ENCODE assay signal across 27 mouse cellular contexts in the genomic region with DNA sequence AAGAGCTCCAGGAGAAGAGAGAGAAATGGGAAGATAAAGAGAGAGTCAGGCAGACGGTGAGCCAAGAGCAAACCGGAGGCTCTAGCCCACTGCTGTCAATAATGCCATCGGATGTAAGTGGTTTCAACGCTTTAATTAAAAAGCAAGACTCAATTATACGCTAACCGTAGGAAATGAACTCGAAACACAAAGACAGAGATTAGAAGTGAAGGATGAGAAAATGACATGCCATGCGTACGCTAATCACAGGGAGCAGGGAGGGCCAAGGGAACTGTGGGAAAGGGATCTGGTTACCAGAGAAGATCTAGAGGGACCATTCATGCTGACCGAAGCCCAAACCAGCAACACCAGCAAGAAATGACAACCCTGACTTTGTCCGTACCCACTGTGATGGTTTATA. TPM values are rescaled to one million over a fixed set of nuclear protein-coding genes. Genes with fewer than 3 reads are reported as not detected.
DNase-seq lines count a peak whose midpoint lies in the region; ATAC-seq and TF ChIP-seq lines count a peak whose summit lies in the region.
"Had no signal": no experiment of that assay in that cellular context is flagged by ENCODE, and none has a peak within 500 bp of the region (broad histone marks: within the 10 kb centered on the region; RNA-seq: fewer than 3 reads in every experiment).

No protein-coding gene starts in this region.

- ATAC-seq in hindbrain, postnatal 0 days, result no peak
- ATAC-seq in hindbrain, embryonic 12.5 days (ENCODE audit: low FRiP score), result no peak
- ATAC-seq in midbrain, embryonic 16.5 days, result no peak
- no peak for ATAC-seq in midbrain, embryonic 13.5 days
- ATAC-seq: forebrain, embryonic 15.5 days had no signal

- H3K9me3 ChIP-seq in hindbrain, postnatal 0 days (ENCODE audit: low read length), result peaks cover 5% of the 10 kb centered on the region; the same call in 1 of the 2 replicates
- H3K9me3 ChIP-seq in hindbrain, embryonic 12.5 days (replicated peaks), result no peaks in the 10 kb centered on the region
- H3K9me3 ChIP-seq in midbrain, embryonic 16.5 days (replicated peaks; ENCODE audit: control insufficient read depth, low read length, poor library complexity, severe bottlenecking), result no peaks in the 10 kb centered on the region
- no peaks in the 10 kb centered on the region for H3K9me3 ChIP-seq in midbrain, embryonic 13.5 days
- H3K9me3 ChIP-seq: embryonic facial prominence, embryonic 13.5 days; embryonic facial prominence, embryonic 15.5 days; forebrain, embryonic 10.5 days; forebrain, embryonic 12.5 days; forebrain, embryonic 15.5 days had no signal

- no peak for TF ChIP-seq CTCF in hindbrain, postnatal 0 days (IDR thresholded peaks at IDR 0.05; ENCODE audit: low read depth)
- TF ChIP-seq CTCF in brain, embryonic 14.5 days (IDR thresholded peaks at IDR 0.05; ENCODE audit: borderline replicate concordance, extremely low read depth, insufficient read depth, insufficient read length), result no peak

- no peak overlapping the region for H3K27ac ChIP-seq in hindbrain, postnatal 0 days
- no peak overlapping the region for H3K27ac ChIP-seq in hindbrain, embryonic 12.5 days
- H3K27ac ChIP-seq in midbrain, embryonic 16.5 days (ENCODE audit: low read length), result peak overlapping the region; percentile 7; the same call in 1 of the 2 replicates
- H3K27ac ChIP-seq in midbrain, embryonic 13.5 days, result no peak overlapping the region
- H3K27ac ChIP-seq: embryonic facial prominence, embryonic 13.5 days; embryonic facial prominence, embryonic 15.5 days; forebrain, embryonic 10.5 days; forebrain, embryonic 12.5 days; forebrain, embryonic 15.5 days had no signal

- no peak overlapping the region for H3K4me2 ChIP-seq in hindbrain, postnatal 0 days (ENCODE audit: low read depth, low read length)
- no peak overlapping the region for H3K4me2 ChIP-seq in hindbrain, embryonic 12.5 days (replicated peaks)
- no peak overlapping the region for H3K4me2 ChIP-seq in midbrain, embryonic 16.5 days (ENCODE audit: low read length)
- H3K4me2 ChIP-seq in midbrain, embryonic 13.5 days (replicated peaks), result no peak overlapping the region
- H3K4me2 ChIP-seq: embryonic facial prominence, embryonic 13.5 days; embryonic facial prominence, embryonic 15.5 days; forebrain, embryonic 12.5 days; forebrain, embryonic 15.5 days had no signal

- H3K27me3 ChIP-seq in hindbrain, postnatal 0 days (ENCODE audit: insufficient read depth, low read length), result no peaks in the 10 kb centered on the region; the same call in 1 of the 2 replicates
- no peaks in the 10 kb centered on the region for H3K27me3 ChIP-seq in hindbrain, embryonic 12.5 days
- no peaks in the 10 kb centered on the region for H3K27me3 ChIP-seq in midbrain, embryonic 16.5 days (ENCODE audit: control insufficient read depth, insufficient read depth, low read depth, low read length)
- no peaks in the 10 kb centered on the region for H3K27me3 ChIP-seq in midbrain, embryonic 13.5 days
- H3K27me3 ChIP-seq: embryonic facial prominence, embryonic 13.5 days; embryonic facial prominence, embryonic 15.5 days; forebrain, embryonic 12.5 days; forebrain, embryonic 15.5 days had no signal

- no peaks in the 10 kb centered on the region for H3K4me1 ChIP-seq in hindbrain, postnatal 0 days (ENCODE audit: insufficient read depth, low read length)
- no peaks in the 10 kb centered on the region for H3K4me1 ChIP-seq in hindbrain, embryonic 12.5 days
- no peaks in the 10 kb centered on the region for H3K4me1 ChIP-seq in midbrain, embryonic 16.5 days (ENCODE audit: control insufficient read depth, insufficient read depth, low read length)
- 0 out of 2 replicates have a peak, but pooled peaks cover 3% of the 10 kb centered on the region for H3K4me1 ChIP-seq in midbrain, embryonic 13.5 days (replicated peaks)

- H3K9ac ChIP-seq in hindbrain, postnatal 0 days (replicated peaks; ENCODE audit: low read length), result no peak overlapping the region
- H3K9ac ChIP-seq in hindbrain, embryonic 12.5 days, result no peak overlapping the region
- no peak overlapping the region for H3K9ac ChIP-seq in midbrain, embryonic 16.5 days (ENCODE audit: low read depth, low read length)
- H3K9ac ChIP-seq in midbrain, embryonic 13.5 days (replicated peaks), result no peak overlapping the region
- H3K9ac ChIP-seq: embryonic facial prominence, embryonic 13.5 days; embryonic facial prominence, embryonic 15.5 days; forebrain, embryonic 12.5 days; forebrain, embryonic 15.5 days had no signal

- no peak overlapping the region for H3K4me3 ChIP-seq in hindbrain, postnatal 0 days (ENCODE audit: low read length)
- no peak overlapping the region for H3K4me3 ChIP-seq in hindbrain, embryonic 12.5 days
- H3K4me3 ChIP-seq in midbrain, embryonic 16.5 days (ENCODE audit: low read depth, low read length), result no peak overlapping the region
- no peak overlapping the region for H3K4me3 ChIP-seq in midbrain, embryonic 13.5 days (replicated peaks)
- H3K4me3 ChIP-seq: embryonic facial prominence, embryonic 13.5 days; embryonic facial prominence, embryonic 15.5 days; erythroblast, embryonic 14.5 days; forebrain, embryonic 10.5 days; forebrain, embryonic 12.5 days; forebrain, embryonic 15.5 days had no signal

- H3K36me3 ChIP-seq in hindbrain, postnatal 0 days (ENCODE audit: insufficient read depth, low read length), result no peaks in the 10 kb centered on the region
- H3K36me3 ChIP-seq in hindbrain, embryonic 12.5 days, result no peaks in the 10 kb centered on the region; the same call in 1 of the 2 replicates
- H3K36me3 ChIP-seq in midbrain, embryonic 16.5 days (ENCODE audit: control insufficient read depth, insufficient read depth, low read length), result no peaks in the 10 kb centered on the region
- no peaks in the 10 kb centered on the region for H3K36me3 ChIP-seq in midbrain, embryonic 13.5 days
- H3K36me3 ChIP-seq: embryonic facial prominence, embryonic 13.5 days; embryonic facial prominence, embryonic 15.5 days; forebrain, embryonic 10.5 days; forebrain, embryonic 12.5 days; forebrain, embryonic 15.5 days had no signal

- TF ChIP-seq POLR2A in brain, embryonic 14.5 days (IDR thresholded peaks at IDR 0.05; ENCODE audit: borderline replicate concordance, extremely low read depth, insufficient read depth, insufficient read length, poor library complexity, severe bottlenecking), result no peak

- 41% methylated on average over 11 of the region's 11 CpGs for WGBS in hindbrain, postnatal 0 days
- 59% methylated on average over 11 of the region's 11 CpGs for WGBS in hindbrain, embryonic 12.5 days
- 38% methylated on average over 11 of the region's 11 CpGs for WGBS in midbrain, embryonic 16.5 days
- 52% methylated on average over 11 of the region's 11 CpGs for WGBS in midbrain, embryonic 13.5 days

- DNase-seq in hindbrain, postnatal 0 days (ENCODE audit: low spot score), result peak; percentile 15
- peak; percentile 61 for DNase-seq in brain, embryonic 14.5 days (ENCODE audit: low read depth)
- peak; percentile 35 for DNase-seq in retina, embryonic 14.5 days (ENCODE audit: low spot score)
- DNase-seq in layer of hippocampus, adult 11-12 months (ENCODE audit: low spot score), result no peak
- no peak for DNase-seq in frontal cortex, postnatal 36 days (ENCODE audit: low spot score in 2 of 2)
- DNase-seq: adrenal gland, adult 2 months; adrenal gland, postnatal 10 days; adrenal gland, postnatal 25 days; cerebellum, adult 18-20 months; cerebellum, adult 8-10 months; cerebellum, adult 9-11 months; cerebellum, postnatal 14 days; cerebellum, postnatal 36 days; embryo, embryonic 11 days had no signal

RNA-seq across cellular contexts. Expression of a gene that starts 37.4 kb away (rescaled TPM):
- total RNA-seq in hindbrain, postnatal 0 days (2014; rRNA removed), result 0.52 and 0.90 TPM in 2 replicates
- polyA plus RNA-seq in hindbrain, postnatal 0 days (2015; fragmentation: Nextera tagmentation; extraction: Ambion mirVana), result 1.2 TPM in 2 replicates
- not detected in 2 replicates for polyA plus RNA-seq in hindbrain, embryonic 12.5 days (2016; fragmentation: Nextera tagmentation; extraction: Ambion mirVana)
- polyA plus RNA-seq in midbrain, embryonic 16.5 days (2015; fragmentation: Nextera tagmentation; extraction: Ambion mirVana), result 0.25 TPM in 1 of 2 replicates, not detected in the other
- not detected in 2 replicates for polyA plus RNA-seq in midbrain, embryonic 13.5 days (2015; fragmentation: Nextera tagmentation; extraction: Ambion mirVana)
- 0.06 and 0.12 TPM in 2 replicates for polyA plus RNA-seq in brain, embryonic 14.5 days (2012; rRNA removed)
- total RNA-seq: adrenal gland, adult 2 months; adrenal gland, postnatal 10 days; adrenal gland, postnatal 25 days; adrenal gland, postnatal 4 days; common myeloid progenitor, adult 5-6 weeks; MEL had no signal
- polyA plus RNA-seq: adrenal gland, adult 2 months; C2C12; embryonic facial prominence, embryonic 13.5 days; erythroblast, embryonic 14.5 days; forebrain, embryonic 10.5 days; forebrain, embryonic 12.5 days; forebrain, embryonic 15.5 days had no signal

RNA-seq across cellular contexts. Expression of a gene that starts 56.3 kb away (rescaled TPM):
- total RNA-seq in hindbrain, postnatal 0 days (2014; rRNA removed), result 46.2 and 54.6 TPM in 2 replicates
- polyA plus RNA-seq in hindbrain, postnatal 0 days (2015; fragmentation: Nextera tagmentation; extraction: Ambion mirVana), result 224 and 242 TPM in 2 replicates
- polyA plus RNA-seq in hindbrain, embryonic 12.5 days (2016; fragmentation: Nextera tagmentation; extraction: Ambion mirVana), result 293 and 303 TPM in 2 replicates
- polyA plus RNA-seq in midbrain, embryonic 16.5 days (2015; fragmentation: Nextera tagmentation; extraction: Ambion mirVana), result 194 and 198 TPM in 2 replicates
- polyA plus RNA-seq in midbrain, embryonic 13.5 days (2015; fragmentation: Nextera tagmentation; extraction: Ambion mirVana), result 269 and 274 TPM in 2 replicates
- 217 and 227 TPM in 2 replicates for polyA plus RNA-seq in brain, embryonic 14.5 days (2012; rRNA removed)

Comparison
In these comparisons a context has a peak if more than half of its experiments do, and no peak if none do; other contexts are left out.
1. DNase-seq: peak in hindbrain, postnatal 0 days (single experiment), brain, embryonic 14.5 days (single experiment) and retina, embryonic 14.5 days (single experiment); none in layer of hippocampus, adult 11-12 months (single experiment) and frontal cortex, postnatal 36 days (0 of 2).